In genomic region chr4:95862781-95863499, GRCm38 (mm10) we compare ENCODE assay signal across 9 mouse cellular contexts.
DNase-seq lines count a peak whose midpoint lies in the region; ATAC-seq and TF ChIP-seq lines count a peak whose summit lies in the region.
"Had no signal": no experiment of that assay in that cellular context is flagged by ENCODE, and none has a peak within 500 bp of the region (broad histone marks: within the 10 kb centered on the region; RNA-seq: fewer than 3 reads in every experiment).

No protein-coding gene starts in this region.

- ATAC-seq in lung, postnatal 0 days: peak; percentile 23; the same call in 1 of the 2 replicates
- peak; percentile 11; the same call in 1 of the 2 replicates for ATAC-seq in forebrain, embryonic 16.5 days
- peak; percentile 32; the same call in 1 of the 2 replicates for ATAC-seq in midbrain, postnatal 0 days (ENCODE audit: low FRiP score)

- peak; percentile 30 for DNase-seq in gastrocnemius, adult 18-20 months (ENCODE audit: low spot score)
- no peak for DNase-seq in gastrocnemius, postnatal 25 days
- DNase-seq in lung, postnatal 0 days (ENCODE audit: low spot score): no peak
- no peak for DNase-seq in lung, postnatal 36 days
- DNase-seq in midbrain, postnatal 0 days (ENCODE audit: low spot score): peak; percentile 34
- no peak for DNase-seq in spleen, adult 18-20 months
- DNase-seq in adipocyte (ENCODE audit: low spot score): no peak

- no peak overlapping the region for H3K27ac ChIP-seq in lung, postnatal 0 days (ENCODE audit: low read length)
- H3K27ac ChIP-seq in forebrain, embryonic 16.5 days (ENCODE audit: low read length): no peak overlapping the region
- no peak overlapping the region for H3K27ac ChIP-seq in midbrain, postnatal 0 days (ENCODE audit: low read depth, low read length)

- no peak for TF ChIP-seq EP300 in lung, postnatal 0 days (IDR thresholded peaks at IDR 0.05)

- H3K27me3 ChIP-seq in lung, postnatal 0 days (replicated peaks; ENCODE audit: insufficient read depth, low read length): no peaks in the 10 kb centered on the region
- H3K27me3 ChIP-seq in forebrain, embryonic 16.5 days (replicated peaks; ENCODE audit: control insufficient read depth, insufficient read depth, low read length): no peaks in the 10 kb centered on the region
- no peaks in the 10 kb centered on the region for H3K27me3 ChIP-seq in midbrain, postnatal 0 days (ENCODE audit: insufficient read depth, low read length)

- peaks cover 8% of the 10 kb centered on the region; the same call in 1 of the 2 replicates for H3K4me1 ChIP-seq in lung, postnatal 0 days (ENCODE audit: insufficient read depth, low read depth, low read length)
- H3K4me1 ChIP-seq in forebrain, embryonic 16.5 days (replicated peaks; ENCODE audit: control insufficient read depth, insufficient read depth, low read length): peaks cover 15% of the 10 kb centered on the region
- H3K4me1 ChIP-seq in midbrain, postnatal 0 days (ENCODE audit: insufficient read depth, low read length): no peaks in the 10 kb centered on the region

- no peak overlapping the region for H3K4me3 ChIP-seq in lung, postnatal 0 days (ENCODE audit: low read depth, low read length)
- no peak overlapping the region for H3K4me3 ChIP-seq in forebrain, embryonic 16.5 days (replicated peaks; ENCODE audit: low read length)
- no peak overlapping the region for H3K4me3 ChIP-seq in midbrain, postnatal 0 days (ENCODE audit: low read depth, low read length)
- H3K4me3 ChIP-seq: erythroblast, embryonic 14.5 days had no signal

- WGBS in lung, postnatal 0 days: 31% methylated on average over 6 of the region's 6 CpGs
- WGBS in forebrain, embryonic 16.5 days: 55% methylated on average over 6 of the region's 6 CpGs
- WGBS in midbrain, postnatal 0 days: 71% methylated on average over 6 of the region's 6 CpGs

- H3K4me2 ChIP-seq in lung, postnatal 0 days (replicated peaks; ENCODE audit: low read depth, low read length): no peak overlapping the region
- no peak overlapping the region for H3K4me2 ChIP-seq in forebrain, embryonic 16.5 days (ENCODE audit: low read length)
- H3K4me2 ChIP-seq in midbrain, postnatal 0 days (ENCODE audit: low read depth, low read length, poor library complexity, severe bottlenecking): no peak overlapping the region

- no peak overlapping the region for H3K9ac ChIP-seq in lung, postnatal 0 days (replicated peaks; ENCODE audit: low read depth)
- no peak overlapping the region for H3K9ac ChIP-seq in forebrain, embryonic 16.5 days (replicated peaks; ENCODE audit: low read depth, low read length)
- H3K9ac ChIP-seq in midbrain, postnatal 0 days (replicated peaks; ENCODE audit: low read length, poor library complexity, severe bottlenecking): no peak overlapping the region

- H3K36me3 ChIP-seq in lung, postnatal 0 days (ENCODE audit: insufficient read depth, low read length): no peaks in the 10 kb centered on the region
- no peaks in the 10 kb centered on the region for H3K36me3 ChIP-seq in forebrain, embryonic 16.5 days (ENCODE audit: control insufficient read depth, insufficient read depth)
- no peaks in the 10 kb centered on the region for H3K36me3 ChIP-seq in midbrain, postnatal 0 days (ENCODE audit: insufficient read depth, low read length)

- H3K9me3 ChIP-seq in lung, postnatal 0 days (ENCODE audit: low read length): no peaks in the 10 kb centered on the region
- no peaks in the 10 kb centered on the region for H3K9me3 ChIP-seq in forebrain, embryonic 16.5 days (ENCODE audit: control insufficient read depth, low read length)
- no peaks in the 10 kb centered on the region for H3K9me3 ChIP-seq in midbrain, postnatal 0 days (ENCODE audit: low read length)

- TF ChIP-seq CTCF in lung, postnatal 0 days (IDR thresholded peaks at IDR 0.05): peak; percentile 60
- peak; percentile 63 for TF ChIP-seq CTCF in midbrain, postnatal 0 days (IDR thresholded peaks at IDR 0.05)

Comparison
In these comparisons a context has a peak if more than half of its experiments do, and no peak if none do; other contexts are left out.
1. DNase-seq: peak in gastrocnemius, adult 18-20 months (single experiment) and midbrain, postnatal 0 days (single experiment); none in gastrocnemius, postnatal 25 days (single experiment), lung, postnatal 0 days (single experiment), lung, postnatal 36 days (single experiment), spleen, adult 18-20 months (0 of 2) and adipocyte (single experiment).
2. Peak in every context shown above with its lines, with median percentiles within 50 percentile points of each other: ATAC-seq.